Comparison of ENCODE assay signal across 28 mouse cellular contexts in the genomic region with DNA sequence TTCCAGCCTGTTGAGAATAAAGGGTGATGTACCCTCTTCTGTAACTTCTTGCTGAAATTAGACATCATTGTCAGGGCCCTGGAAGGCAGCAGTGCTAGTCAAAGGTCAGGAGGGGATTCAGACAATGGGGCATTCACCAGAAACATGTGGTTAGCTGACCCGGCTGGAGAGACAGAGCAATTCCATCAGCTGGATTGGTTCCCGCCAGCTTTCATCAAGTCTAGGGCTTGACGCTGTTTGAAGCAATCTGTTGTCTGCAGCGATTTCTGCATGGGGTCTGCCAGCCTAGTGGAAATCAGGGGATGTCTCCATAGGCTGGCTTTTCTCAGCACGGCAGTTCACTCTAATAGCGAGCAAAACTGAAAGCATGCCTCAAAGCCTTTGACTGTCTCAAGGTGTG. TPM values are rescaled to one million over a fixed set of nuclear protein-coding genes. Genes with fewer than 3 reads are reported as not detected.
DNase-seq lines count a peak whose midpoint lies in the region; ATAC-seq lines count a peak whose summit lies in the region.
"Had no signal": no experiment of that assay in that cellular context is flagged by ENCODE, and none has a peak within 500 bp of the region (broad histone marks: within the 10 kb centered on the region; RNA-seq: fewer than 3 reads in every experiment).

No protein-coding gene starts in this region.

- DNase-seq in embryo, embryonic 10 days (ENCODE audit: low spot score): peak; percentile 56
- DNase-seq in embryo, embryonic 9.5 days (ENCODE audit: extremely low spot score): no peak
- no peak for DNase-seq in forebrain, embryonic 11.5 days (ENCODE audit: low spot score)
- DNase-seq in right cerebral cortex, postnatal 4 days: no peak
- DNase-seq in layer of hippocampus, adult 11-12 months (ENCODE audit: low spot score): no peak
- DNase-seq: adrenal gland, adult 8-10 months; cerebellum, adult 18-20 months; kidney, adult 11 months; left cerebral cortex, postnatal 4 days; thymus, postnatal 25 days had no signal

- no peak overlapping the region for H3K9ac ChIP-seq in heart, embryonic 13.5 days
- H3K9ac ChIP-seq in forebrain, embryonic 11.5 days (ENCODE audit: low read length): no peak overlapping the region
- H3K9ac ChIP-seq: hindbrain, embryonic 14.5 days; liver, embryonic 14.5 days had no signal

- peaks cover 80% of the 10 kb centered on the region for H3K4me1 ChIP-seq in megakaryocyte, embryonic 14.5 days
- peaks cover 18% of the 10 kb centered on the region for H3K4me1 ChIP-seq in heart, embryonic 13.5 days
- H3K4me1 ChIP-seq in forebrain, embryonic 11.5 days (replicated peaks; ENCODE audit: control insufficient read depth, insufficient read depth, low read length): no peaks in the 10 kb centered on the region

- no peaks in the 10 kb centered on the region for H3K9me3 ChIP-seq in megakaryocyte, embryonic 14.5 days
- H3K9me3 ChIP-seq in heart, embryonic 13.5 days: no peaks in the 10 kb centered on the region
- H3K9me3 ChIP-seq in forebrain, embryonic 11.5 days (ENCODE audit: control insufficient read depth, low read length): no peaks in the 10 kb centered on the region

- 35% methylated on average over 6 of the region's 6 CpGs for WGBS in heart, embryonic 13.5 days
- 45% methylated on average over 6 of the region's 6 CpGs for WGBS in forebrain, embryonic 11.5 days

- peak overlapping the region; percentile 67 for H3K27ac ChIP-seq in heart, embryonic 13.5 days (replicated peaks)
- no peak overlapping the region for H3K27ac ChIP-seq in forebrain, embryonic 11.5 days (ENCODE audit: low read depth, low read length)
- H3K27ac ChIP-seq: hindbrain, embryonic 14.5 days; kidney, postnatal 0 days; liver, embryonic 14.5 days had no signal

- H3K36me3 ChIP-seq in megakaryocyte, embryonic 14.5 days (replicated peaks; ENCODE audit: low read length): peaks cover 11% of the 10 kb centered on the region
- no peaks in the 10 kb centered on the region for H3K36me3 ChIP-seq in heart, embryonic 13.5 days
- H3K36me3 ChIP-seq in forebrain, embryonic 11.5 days (ENCODE audit: control insufficient read depth, insufficient read depth, low read length): no peaks in the 10 kb centered on the region

- ATAC-seq in megakaryocyte, adult 5-6 weeks (ENCODE audit: poor library complexity, severe bottlenecking): no peak
- ATAC-seq in heart, embryonic 13.5 days (ENCODE audit: extremely low read depth, insufficient number of reproducible peaks, low FRiP score, low TSS enrichment): no peak
- no peak for ATAC-seq in forebrain, embryonic 11.5 days (replicated peaks; ENCODE audit: low FRiP score)
- ATAC-seq: forebrain, embryonic 16.5 days; lung, postnatal 0 days had no signal

- peak overlapping the region; percentile 6 for H3K4me3 ChIP-seq in megakaryocyte, embryonic 14.5 days (replicated peaks)
- no peak overlapping the region for H3K4me3 ChIP-seq in heart, embryonic 13.5 days
- H3K4me3 ChIP-seq in forebrain, embryonic 11.5 days (ENCODE audit: low read depth, low read length): no peak overlapping the region

- peak overlapping the region; percentile 29 for H3K4me2 ChIP-seq in heart, embryonic 13.5 days
- no peak overlapping the region for H3K4me2 ChIP-seq in forebrain, embryonic 11.5 days (ENCODE audit: low read depth, low read length, severe bottlenecking)
- H3K4me2 ChIP-seq: hindbrain, embryonic 14.5 days had no signal

- H3K27me3 ChIP-seq in megakaryocyte, embryonic 14.5 days (replicated peaks): no peaks in the 10 kb centered on the region
- H3K27me3 ChIP-seq in heart, embryonic 13.5 days (replicated peaks): no peaks in the 10 kb centered on the region
- H3K27me3 ChIP-seq in forebrain, embryonic 11.5 days (ENCODE audit: control insufficient read depth, insufficient read depth, low read length): no peaks in the 10 kb centered on the region
- H3K27me3 ChIP-seq: CH12.LX had no signal

RNA-seq across cellular contexts. Expression of a gene that starts 10.0 kb away (rescaled TPM):
- 2.0 and 7.4 TPM in 2 replicates for polyA plus RNA-seq in megakaryocyte, embryonic 14.5 days (2012; ENCODE audit: insufficient read depth, low replicate concordance)
- not detected in 2 replicates for total RNA-seq in megakaryocyte, adult 5-6 weeks (2015)
- not detected in 2 replicates for total RNA-seq in megakaryocyte, adult 5-6 weeks (2017)
- polyA plus RNA-seq in heart, embryonic 13.5 days (2015; fragmentation: Nextera tagmentation; extraction: Ambion mirVana): 1.2 TPM in 2 replicates
- 0.48 and 0.60 TPM in 2 replicates for polyA plus RNA-seq in forebrain, embryonic 11.5 days (2014; fragmentation: Nextera tagmentation; extraction: Ambion mirVana)

RNA-seq across cellular contexts. Expression of a gene that starts 10.5 kb away (rescaled TPM):
- polyA plus RNA-seq in megakaryocyte, embryonic 14.5 days (2012; ENCODE audit: insufficient read depth, low replicate concordance): 0.31 TPM in 1 of 2 replicates, not detected in the other
- total RNA-seq in megakaryocyte, adult 5-6 weeks (2015): 2.8 and 2.9 TPM in 2 replicates
- 4.9 and 8.0 TPM in 2 replicates for total RNA-seq in megakaryocyte, adult 5-6 weeks (2017)
- polyA plus RNA-seq in heart, embryonic 13.5 days (2015; fragmentation: Nextera tagmentation; extraction: Ambion mirVana): 1.1 and 1.2 TPM in 2 replicates
- 0.16 and 0.31 TPM in 2 replicates for polyA plus RNA-seq in forebrain, embryonic 11.5 days (2014; fragmentation: Nextera tagmentation; extraction: Ambion mirVana)

RNA-seq across cellular contexts. Expression of a gene that starts 34.7 kb away (rescaled TPM):
- polyA plus RNA-seq in megakaryocyte, embryonic 14.5 days (2012; ENCODE audit: insufficient read depth, low replicate concordance): 4.2 and 5.8 TPM in 2 replicates
- 0.45 and 0.82 TPM in 2 replicates for total RNA-seq in megakaryocyte, adult 5-6 weeks (2015)
- 1.8 and 6.3 TPM in 2 replicates for total RNA-seq in megakaryocyte, adult 5-6 weeks (2017)
- polyA plus RNA-seq in heart, embryonic 13.5 days (2015; fragmentation: Nextera tagmentation; extraction: Ambion mirVana): 4.8 and 5.5 TPM in 2 replicates
- polyA plus RNA-seq in forebrain, embryonic 11.5 days (2014; fragmentation: Nextera tagmentation; extraction: Ambion mirVana): 12.7 and 14.2 TPM in 2 replicates

RNA-seq across cellular contexts. Expression of a gene that starts 39.4 kb away (rescaled TPM):
- 2.5 TPM in 1 of 2 replicates, not detected in the other for polyA plus RNA-seq in megakaryocyte, embryonic 14.5 days (2012; ENCODE audit: insufficient read depth, low replicate concordance)
- total RNA-seq in megakaryocyte, adult 5-6 weeks (2015): 5.0 and 11.2 TPM in 2 replicates
- total RNA-seq in megakaryocyte, adult 5-6 weeks (2017): 8.9 and 10.4 TPM in 2 replicates
- 7.5 and 8.7 TPM in 2 replicates for polyA plus RNA-seq in heart, embryonic 13.5 days (2015; fragmentation: Nextera tagmentation; extraction: Ambion mirVana)
- polyA plus RNA-seq in forebrain, embryonic 11.5 days (2014; fragmentation: Nextera tagmentation; extraction: Ambion mirVana): 3.1 and 3.3 TPM in 2 replicates

RNA-seq across cellular contexts. Expression of a gene that starts 42.8 kb away (rescaled TPM):
- not detected in 2 replicates for polyA plus RNA-seq in megakaryocyte, embryonic 14.5 days (2012; ENCODE audit: insufficient read depth, low replicate concordance)
- not detected in 2 replicates for total RNA-seq in megakaryocyte, adult 5-6 weeks (2015)
- not detected in 2 replicates for total RNA-seq in megakaryocyte, adult 5-6 weeks (2017)
- polyA plus RNA-seq in heart, embryonic 13.5 days (2015; fragmentation: Nextera tagmentation; extraction: Ambion mirVana): not detected in 2 replicates
- polyA plus RNA-seq in forebrain, embryonic 11.5 days (2014; fragmentation: Nextera tagmentation; extraction: Ambion mirVana): 0.67 TPM in 1 of 2 replicates, not detected in the other
- total RNA-seq: CH12.LX; common myeloid progenitor, adult 5-6 weeks; gastrocnemius, adult 18-20 months; left cerebral cortex, adult 18-20 months; left cerebral cortex, postnatal 4 days; megakaryocyte progenitor cell, adult 5-6 weeks; midbrain, postnatal 0 days had no signal
- polyA plus RNA-seq: brain, embryonic 14.5 days; forebrain, embryonic 16.5 days; gonadal fat pad, adult 2 months; kidney, postnatal 0 days; liver, embryonic 14.5 days; lung, postnatal 0 days; neural tube, embryonic 11.5 days; spleen, adult 2 months had no signal
